Mouse (Mus musculus) limb, embryonic 14.5 days (tissue): ENCODE measurements at regions not wholly inside any gene's neighbourhood (a gene's known extent, or its start where the extent isn't known, plus 50 kb on each side); places are given as distances from the start of the nearest gene placed in this dataset.

Source experiments
- ATAC-seq: fragments of 200-750 bp; cut with Nextera tagmentation; 2 replicates; pipeline ENCODE4 v1.8.0; 2017; ENCODE audit warnings: low read depth, moderate number of reproducible peaks, moderate TSS enrichment; ENCODE audit not compliant: low FRiP score
- DNase-seq: peaks from one replicate; pipeline ENCODE4 v3.0.0-alpha.2; 2015; ENCODE audit warnings: low spot score
- H3K27ac ChIP-seq: fragments of 300-500 bp; sonication (generic); replicated peaks from 2 replicates; pipeline ENCODE4 v1.5.1; 2014; ENCODE audit warnings: low read depth, mild to moderate bottlenecking, low read length, moderate library complexity, mixed read lengths
- H3K27me3 ChIP-seq: fragments of 300-500 bp; sonication (generic); 2 replicates; pipeline ENCODE4 v1.6.1; 2014; ENCODE audit warnings: low read length, mixed read lengths; ENCODE audit not compliant: control insufficient read depth, insufficient read depth
- H3K36me3 ChIP-seq: fragments of 300-500 bp; sonication (generic); 2 replicates; pipeline ENCODE4 v1.6.1; 2014; ENCODE audit warnings: mild to moderate bottlenecking, low read length, moderate library complexity, mixed read lengths; ENCODE audit not compliant: control insufficient read depth, insufficient read depth
- H3K4me1 ChIP-seq: fragments of 300-500 bp; sonication (generic); 2 replicates; pipeline ENCODE4 v1.6.1; 2014; ENCODE audit warnings: antibody characterized with exemption, low read length, mixed read lengths; ENCODE audit not compliant: control insufficient read depth, insufficient read depth
- H3K4me2 ChIP-seq: fragments of 300-500 bp; sonication (generic); replicated peaks from 2 replicates; pipeline ENCODE4 v1.6.1; 2014; ENCODE audit warnings: low read depth, mild to moderate bottlenecking, low read length, moderate library complexity; ENCODE audit not compliant: severe bottlenecking
- H3K4me3 ChIP-seq: fragments of 300-500 bp; sonication (generic); replicated peaks from 2 replicates; pipeline ENCODE4 v1.5.1; 2014; ENCODE audit warnings: low read length
- H3K9ac ChIP-seq: fragments of 300-500 bp; sonication (generic); 2 replicates; pipeline ENCODE4 v1.6.1; 2014; ENCODE audit warnings: mild to moderate bottlenecking, low read depth, low read length, moderate library complexity; ENCODE audit not compliant: severe bottlenecking
- H3K9me3 ChIP-seq: fragments of 300-500 bp; sonication (generic); 2 replicates; pipeline ENCODE4 v1.6.1; 2016; ENCODE audit warnings: low read length; ENCODE audit not compliant: control insufficient read depth
- POLR2A ChIP-seq: fragments of 200-500 bp; IDR thresholded peaks from 2 replicates; pipeline ENCODE4 v1.8.0; 2012; ENCODE audit warnings: inconsistent platforms, mild to moderate bottlenecking, moderate library complexity, borderline replicate concordance; ENCODE audit not compliant: insufficient read depth, insufficient read length; ENCODE audit errors: extremely low read depth
- WGBS: fragments of 180-500 bp; shearing (Covaris S2); extraction: QIAGEN DNeasy Blood & Tissue Kit; methylation state at CpG from one replicate; pipeline ENCODE4 v1.1.7; 2014; 5-methylcytosine and 5-hydroxymethylcytosine counted together

DNA sequence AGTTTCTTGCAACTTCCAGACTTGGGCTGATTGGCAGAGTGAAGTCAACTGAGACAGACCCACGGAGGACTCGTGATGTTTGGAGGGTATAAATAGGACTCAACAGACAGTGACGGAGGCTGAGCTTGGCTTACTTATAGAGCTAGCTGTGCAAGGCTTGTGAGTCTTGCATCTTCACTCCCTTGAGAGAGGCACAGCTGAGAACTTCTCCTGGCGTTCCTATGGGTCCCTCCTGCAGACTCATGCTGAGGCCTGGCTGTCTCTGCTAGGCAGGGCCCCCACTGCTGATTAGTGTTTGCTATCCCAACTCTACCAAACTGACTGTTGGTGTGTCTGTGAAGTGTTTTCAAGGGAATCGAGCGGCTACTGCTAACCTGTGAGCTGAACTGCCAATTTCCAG is 553.0 kb downstream of the Zfp704 start:
- Histone ChIP-seq H3K9ac (no peak overlapping the region), H3K4me2 (no peak overlapping the region), H3K4me1 (no peaks in the 10 kb centered on the region), H3K27me3 (no peaks in the 10 kb centered on the region), H3K4me3 (no peak overlapping the region), H3K36me3 (no peaks in the 10 kb centered on the region), H3K27ac (no peak overlapping the region), H3K9me3 (no peaks in the 10 kb centered on the region)
- no peak for DNase-seq
- ATAC-seq = no peak
- no peak for TF ChIP-seq POLR2A
- 85% methylated on average over 6 of the region's 6 CpGs for WGBS

DNA sequence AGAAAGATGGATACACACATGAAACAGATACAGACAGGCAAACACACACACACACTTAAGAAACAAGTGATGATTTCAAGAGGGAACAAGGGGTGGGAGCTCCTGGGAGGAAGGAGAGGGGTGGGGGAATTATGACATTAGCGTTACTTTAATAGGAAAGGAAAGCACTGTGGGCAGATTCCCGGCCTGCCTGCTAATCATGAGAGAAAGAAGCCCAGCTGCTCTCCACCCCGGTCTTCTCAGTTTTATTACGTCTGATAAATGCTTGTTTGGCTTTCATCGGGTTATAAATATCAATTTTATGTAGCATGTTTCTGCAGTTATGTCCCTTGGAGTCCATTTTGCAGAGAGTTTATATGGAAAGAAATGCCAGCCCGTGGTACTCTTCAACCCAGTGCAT is 554.1 kb downstream of the Zfp704 start:
- H3K36me3 ChIP-seq = no peaks in the 10 kb centered on the region
- H3K9me3 ChIP-seq = no peaks in the 10 kb centered on the region
- no peaks in the 10 kb centered on the region for H3K27me3 ChIP-seq
- H3K4me1 ChIP-seq = no peaks in the 10 kb centered on the region
- no peak overlapping the region for H3K4me3 ChIP-seq
- ATAC-seq (no peak), DNase-seq (no peak)
- no peak for TF ChIP-seq POLR2A
- H3K4me2 ChIP-seq = no peak overlapping the region
- H3K9ac ChIP-seq = no peak overlapping the region
- no peak overlapping the region for H3K27ac ChIP-seq
- 43% methylated on average over 6 of the region's 6 CpGs for WGBS
